Mouse (Mus musculus) testis, postnatal 14 days (tissue): ENCODE measurements around the gene Cdyl2.

Experiments used
- DNase-seq: peaks from one replicate; pipeline ENCODE4 v3.0.0; 2021; ENCODE audit warnings: low spot score

The Cdyl2 gene

DNA sequence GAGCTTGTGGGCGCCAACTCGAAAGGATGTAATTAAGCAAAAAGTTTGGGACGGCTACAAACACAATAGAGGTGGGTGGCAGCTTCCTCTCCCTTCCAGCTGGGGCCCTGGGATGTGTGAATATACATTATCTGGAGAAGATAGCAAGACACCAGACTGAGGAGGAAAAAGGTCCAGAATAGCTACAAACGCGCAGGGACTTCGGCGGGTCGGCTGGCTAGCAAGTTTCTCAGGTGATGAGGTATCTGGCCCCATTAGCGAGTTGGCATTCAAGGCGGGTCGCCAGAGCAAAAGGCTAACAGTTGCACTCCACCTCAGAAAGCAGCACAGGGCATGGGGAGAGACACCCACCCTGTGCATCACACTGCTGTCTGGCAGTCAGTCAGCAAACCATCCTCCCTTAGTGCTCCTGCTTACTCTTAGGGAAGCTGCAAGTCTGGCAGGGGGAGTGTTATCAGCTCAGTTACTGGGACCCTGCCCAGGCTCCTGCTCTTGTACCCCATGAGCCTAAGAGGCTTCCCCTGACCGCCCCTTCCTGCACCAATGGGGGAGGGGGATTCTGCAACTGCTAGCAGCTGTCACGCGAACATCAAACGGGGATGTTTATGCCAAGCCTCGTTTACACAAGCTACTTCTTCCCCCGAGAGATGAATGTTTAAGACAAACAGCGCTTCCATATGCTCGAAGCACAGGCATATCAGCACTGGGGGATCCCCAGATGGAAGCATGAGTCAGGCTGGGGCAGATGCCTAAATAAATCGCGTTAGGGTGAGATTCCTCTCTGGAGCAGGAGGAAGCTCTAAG lies 111.4 kb downstream of the Cdyl2 start:
- no peak for DNase-seq

- DNase-seq: no peak
Observed at GRCm38 (mm10) chr8:116619686-116620320, 113.0 kb downstream of the Cdyl2 start.

DNA sequence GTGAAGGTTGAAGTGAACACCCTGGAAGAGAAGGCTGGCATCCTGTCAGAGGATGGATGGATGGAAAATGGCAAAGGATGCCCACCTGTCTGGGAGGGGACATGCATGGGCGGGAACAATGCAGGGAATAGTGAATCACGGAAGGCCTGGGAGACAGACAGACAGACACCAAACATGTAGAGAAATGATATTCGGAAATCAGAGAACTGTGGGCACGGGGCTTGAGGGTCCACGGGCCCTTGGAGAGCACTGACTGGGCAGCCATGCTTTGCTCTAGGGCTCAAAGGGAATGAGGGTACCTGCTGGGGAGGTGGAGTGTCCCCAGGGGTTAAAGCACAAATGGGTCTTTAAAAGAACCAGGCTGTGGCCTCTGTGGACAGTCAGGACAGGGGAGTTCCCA lies 113.6 kb downstream of the Cdyl2 start:
- no peak for DNase-seq

- DNase-seq: no peak
Observed at GRCm38 (mm10) chr8:116618797-116619196, 114.0 kb downstream of the Cdyl2 start.

GRCm38 (mm10) chr8:116617891-116618290 lies 114.9 kb downstream of the Cdyl2 start:
- DNase-seq: no peak

- DNase-seq: no peak
Observed at GRCm38 (mm10) chr8:116616369-116616768, 116.4 kb downstream of the Cdyl2 start.

GRCm38 (mm10) chr8:116614901-116615300 lies 117.9 kb downstream of the Cdyl2 start:
- no peak for DNase-seq

DNA sequence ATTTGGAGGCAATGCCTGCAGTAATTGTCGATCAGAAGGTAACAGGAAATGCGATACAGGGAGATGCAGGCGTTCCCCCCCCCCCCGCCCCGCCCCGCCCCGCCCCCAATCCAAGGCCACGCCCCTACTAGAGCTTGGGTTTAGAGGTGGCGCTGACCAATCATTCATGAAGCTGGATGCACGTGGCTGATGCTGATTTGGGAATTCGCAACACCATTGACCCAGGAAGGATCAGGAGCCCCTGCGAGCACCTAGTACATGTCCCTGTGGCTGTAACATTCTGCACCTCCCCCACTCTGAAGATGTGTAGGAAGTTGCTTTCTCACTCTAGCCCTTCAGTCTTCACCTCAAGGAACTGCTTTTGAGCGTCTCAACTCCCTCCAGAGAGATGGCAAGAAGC lies 126.6 kb downstream of the Cdyl2 start:
- peak; percentile 16 for DNase-seq

- peak; percentile 32 for DNase-seq
Observed at GRCm38 (mm10) chr8:116602806-116603205, 130.0 kb downstream of the Cdyl2 start.

DNA sequence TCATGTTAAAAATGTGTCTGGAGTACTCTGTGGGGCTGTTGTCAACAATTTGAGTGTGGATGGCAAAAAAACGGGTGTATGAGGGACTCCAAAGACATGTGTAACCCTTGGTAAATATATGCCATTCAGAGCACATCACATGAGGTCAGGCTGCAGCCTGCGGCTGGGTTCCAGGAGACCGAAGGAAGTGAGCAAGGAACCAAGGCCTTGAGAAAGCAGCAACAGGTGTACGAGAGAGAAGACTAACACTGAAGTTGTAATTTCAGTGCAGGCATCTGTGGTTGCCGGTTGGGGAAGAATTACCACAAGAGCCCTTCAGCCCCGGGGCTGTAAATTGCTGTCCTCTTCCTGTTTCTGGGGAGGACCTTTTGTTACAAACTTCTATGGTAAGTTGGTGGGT lies 133.1 kb downstream of the Cdyl2 start:
- no peak for DNase-seq

- no peak for DNase-seq
Observed at GRCm38 (mm10) chr8:116591226-116591625, 141.6 kb downstream of the Cdyl2 start.

GRCm38 (mm10) chr8:116590546-116590945 lies 142.2 kb downstream of the Cdyl2 start:
- DNase-seq: no peak

- no peak for DNase-seq
Observed at GRCm38 (mm10) chr8:116590106-116590505, 142.7 kb downstream of the Cdyl2 start.

GRCm38 (mm10) chr8:116587616-116588468 lies 144.9 kb downstream of the Cdyl2 start:
- peak; percentile 14 for DNase-seq

DNA sequence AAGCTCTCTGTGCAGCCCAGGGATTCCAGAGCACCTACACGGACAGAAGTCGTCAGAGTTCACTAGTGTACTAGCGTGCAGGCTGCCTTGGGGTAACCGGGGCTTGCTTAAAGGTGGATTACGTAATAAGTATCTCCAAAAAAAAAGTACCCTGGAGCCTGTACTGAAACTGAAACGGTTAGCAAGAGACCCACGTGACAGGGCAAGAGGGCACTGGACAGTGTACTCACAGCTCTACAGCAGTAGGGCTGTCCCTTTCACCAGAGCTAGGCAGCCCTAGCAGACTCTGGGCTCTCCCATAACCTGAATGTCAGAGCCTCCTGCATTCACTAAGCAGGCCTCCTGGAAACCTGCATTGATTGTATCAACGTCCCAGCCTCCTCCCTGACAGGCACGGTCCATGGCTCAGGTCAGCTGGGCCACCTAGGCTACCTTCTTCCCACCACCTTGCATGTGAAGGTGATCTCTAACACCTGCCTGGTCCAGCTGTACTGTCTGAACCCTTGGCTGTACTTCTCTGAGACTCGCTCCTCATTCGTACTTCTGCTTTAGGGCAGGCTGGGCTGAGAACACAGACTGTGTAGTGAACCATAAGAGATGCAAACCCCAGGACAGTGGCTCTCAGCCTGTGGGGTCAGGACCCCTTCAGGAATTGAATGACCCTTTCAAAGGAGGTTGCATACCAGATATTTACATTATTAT lies 151.3 kb downstream of the Cdyl2 start:
- no peak for DNase-seq

GRCm38 (mm10) chr8:116576732-116577131 lies 156.1 kb downstream of the Cdyl2 start:
- DNase-seq: no peak

DNA sequence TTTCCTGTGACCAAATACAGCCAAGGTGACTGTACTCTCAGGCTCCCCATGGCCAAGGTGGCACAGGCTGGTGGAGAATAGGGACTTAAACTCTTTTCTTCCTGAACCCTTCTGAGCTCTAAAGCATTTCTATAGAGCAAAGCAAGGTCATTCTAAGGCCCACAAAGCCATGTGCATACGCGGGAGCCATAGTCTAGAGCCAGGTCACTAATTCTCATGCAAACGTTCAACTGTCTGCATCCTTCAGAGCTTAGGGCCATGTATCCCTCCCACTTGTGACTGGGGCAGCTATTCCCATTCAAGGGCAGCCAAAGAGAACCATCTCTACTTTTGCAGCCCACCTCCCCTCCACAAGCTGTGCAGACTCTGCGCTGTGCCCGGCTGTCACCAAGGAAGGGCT lies 159.7 kb downstream of the Cdyl2 start:
- DNase-seq: no peak

GRCm38 (mm10) chr8:116552778-116553177 lies 180.0 kb downstream of the Cdyl2 start:
- no peak for DNase-seq

DNA sequence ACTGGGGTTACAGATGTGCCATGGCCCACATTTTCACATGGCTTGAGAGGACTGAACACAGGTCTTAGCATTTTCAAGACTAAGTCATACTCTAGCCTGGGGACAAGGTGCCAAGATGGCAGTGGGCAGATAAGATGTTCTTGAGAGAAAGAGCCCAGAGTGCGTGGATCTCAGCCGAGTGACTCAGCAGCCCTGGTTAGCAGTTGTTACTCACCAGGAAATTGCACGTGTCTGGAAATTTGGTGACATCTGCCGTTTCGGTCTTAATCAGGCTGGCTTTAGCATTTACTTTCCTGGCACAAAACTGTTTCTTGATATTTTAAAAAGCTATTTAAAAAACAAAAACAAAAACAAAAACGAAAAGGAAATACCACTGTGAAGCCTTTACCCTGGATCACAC lies 180.5 kb downstream of the Cdyl2 start:
- DNase-seq: no peak

- DNase-seq: no peak
Observed at GRCm38 (mm10) chr8:116543366-116543765, 189.4 kb downstream of the Cdyl2 start.

DNA sequence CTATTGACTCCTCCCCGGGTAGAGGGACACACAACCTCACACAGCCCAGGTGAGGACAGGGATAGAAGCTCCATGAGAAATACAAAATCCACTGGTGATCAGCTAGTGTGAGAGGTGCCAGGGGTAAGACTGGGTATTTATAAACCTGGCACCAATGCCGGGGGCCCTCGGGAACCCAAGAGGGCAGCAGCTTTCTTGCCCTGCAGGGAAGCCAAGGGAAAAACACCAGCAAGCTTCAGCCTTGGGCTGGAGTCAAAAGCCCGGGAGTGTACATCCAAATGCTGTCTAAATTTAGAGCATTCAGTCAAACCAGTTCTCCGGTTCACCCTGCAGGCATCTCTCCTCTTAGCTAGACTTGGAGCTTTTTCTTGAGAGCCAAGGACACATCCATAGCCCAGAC lies 189.9 kb downstream of the Cdyl2 start:
- DNase-seq: no peak

GRCm38 (mm10) chr8:116540136-116540535 lies 192.7 kb downstream of the Cdyl2 start:
- DNase-seq: no peak
